Mouse (Mus musculus): ENCODE measurements around the gene Gjc1. TPM values are rescaled to one million over a fixed set of nuclear protein-coding genes. Genes with fewer than 3 reads are reported as not detected.

The Gjc1 gene
- 1.4 and 1.6 TPM in 2 replicates for polyA plus RNA-seq (2015; fragmentation: Nextera tagmentation; extraction: Ambion mirVana)

- Histone ChIP-seq H3K36me3 (replicated peaks) (no peaks in the 10 kb centered on the region), H3K4me3 (replicated peaks) (peak within 1 kb of the TSS; percentile 51), H3K4me1 (replicated peaks) (peaks cover 11% of the 10 kb centered on the region), H3K27ac (replicated peaks) (no peak within 1 kb of the TSS), H3K9me3 (replicated peaks) (no peaks in the 10 kb centered on the region), H3K4me2 (peak within 1 kb of the TSS; percentile 69), H3K9ac (no peak within 1 kb of the TSS), H3K27me3 (peaks cover 84% of the 10 kb centered on the region)
- WGBS (ENCODE audit: insufficient replicate concordance), result under 1% methylated on average over 83 of the region's 97 CpGs
- ATAC-seq (ENCODE audit: insufficient read depth), result no peak
These were observed at the start of gene Gjc1 for GRCm38 (mm10) chr11:102819021-102819782. TSS of gene Gjc1 (minus strand) at chr11:102819700.

GRCm38 (mm10) chr11:102864272-102864671 is 44.8 kb upstream of the Gjc1 start:
- no peak overlapping the region for H3K27ac ChIP-seq (replicated peaks)
- no peak overlapping the region for H3K4me2 ChIP-seq
- H3K36me3 ChIP-seq (replicated peaks), result peaks cover 97% of the 10 kb centered on the region
- no peak overlapping the region for H3K9ac ChIP-seq
- H3K4me3 ChIP-seq (replicated peaks), result no peak overlapping the region
- H3K27me3 ChIP-seq, result no peaks in the 10 kb centered on the region
- WGBS (ENCODE audit: insufficient replicate concordance), result 47% methylated on average over 4 of the region's 4 CpGs
- H3K4me1 ChIP-seq (replicated peaks), result no peaks in the 10 kb centered on the region
- no peaks in the 10 kb centered on the region for H3K9me3 ChIP-seq (replicated peaks)
- no peak for ATAC-seq (ENCODE audit: insufficient read depth)

- no peak overlapping the region for H3K9ac ChIP-seq
- ATAC-seq (ENCODE audit: insufficient read depth), result no peak
- H3K4me3 ChIP-seq (replicated peaks), result no peak overlapping the region
- H3K4me1 ChIP-seq (replicated peaks), result no peaks in the 10 kb centered on the region
- H3K9me3 ChIP-seq (replicated peaks), result no peaks in the 10 kb centered on the region
- H3K4me2 ChIP-seq, result no peak overlapping the region
- H3K36me3 ChIP-seq (replicated peaks), result peaks cover 99% of the 10 kb centered on the region
- no peaks in the 10 kb centered on the region for H3K27me3 ChIP-seq
- H3K27ac ChIP-seq (replicated peaks), result no peak overlapping the region
- 88% methylated on average over 8 of the region's 8 CpGs for whole genome bisulfite sequencing (ENCODE audit: insufficient replicate concordance)
These were observed 40.4 kb upstream of the Gjc1 start for GRCm38 (mm10) chr11:102859933-102860332.

- H3K36me3 ChIP-seq (replicated peaks), result peaks cover 99% of the 10 kb centered on the region
- 89% methylated on average over 11 of the region's 11 CpGs for WGBS (ENCODE audit: insufficient replicate concordance)
- no peaks in the 10 kb centered on the region for H3K9me3 ChIP-seq (replicated peaks)
- H3K9ac ChIP-seq, result no peak overlapping the region
- H3K4me2 ChIP-seq, result no peak overlapping the region
- H3K4me3 ChIP-seq (replicated peaks), result no peak overlapping the region
- ATAC-seq (ENCODE audit: insufficient read depth), result no peak
- H3K27me3 ChIP-seq, result no peaks in the 10 kb centered on the region
- no peaks in the 10 kb centered on the region for H3K4me1 ChIP-seq (replicated peaks)
- no peak overlapping the region for H3K27ac ChIP-seq (replicated peaks)
These were observed 39.5 kb upstream of the Gjc1 start for GRCm38 (mm10) chr11:102858951-102859350.

GRCm38 (mm10) chr11:102855941-102856340 is 36.4 kb upstream of the Gjc1 start:
- peaks cover 98% of the 10 kb centered on the region for H3K36me3 ChIP-seq (replicated peaks)
- H3K4me2 ChIP-seq, result no peak overlapping the region
- no peak overlapping the region for H3K4me3 ChIP-seq (replicated peaks)
- no peak for ATAC-seq (ENCODE audit: insufficient read depth)
- H3K9ac ChIP-seq, result no peak overlapping the region
- no peaks in the 10 kb centered on the region for H3K27me3 ChIP-seq
- no peaks in the 10 kb centered on the region for H3K9me3 ChIP-seq (replicated peaks)
- 71% methylated on average over 6 of the region's 6 CpGs for WGBS (ENCODE audit: insufficient replicate concordance)
- H3K4me1 ChIP-seq (replicated peaks), result no peaks in the 10 kb centered on the region
- H3K27ac ChIP-seq (replicated peaks), result no peak overlapping the region

GRCm38 (mm10) chr11:102853760-102854159 is 34.3 kb upstream of the Gjc1 start:
- Histone ChIP-seq H3K9ac (no peak overlapping the region), H3K36me3 (replicated peaks) (peaks cover 98% of the 10 kb centered on the region), H3K4me1 (replicated peaks) (no peaks in the 10 kb centered on the region), H3K9me3 (replicated peaks) (no peaks in the 10 kb centered on the region), H3K27ac (replicated peaks) (no peak overlapping the region), H3K4me2 (no peak overlapping the region), H3K27me3 (no peaks in the 10 kb centered on the region), H3K4me3 (replicated peaks) (no peak overlapping the region)
- ATAC-seq (ENCODE audit: insufficient read depth), result no peak

- H3K9ac ChIP-seq, result no peak overlapping the region
- H3K9me3 ChIP-seq (replicated peaks), result no peaks in the 10 kb centered on the region
- ATAC-seq (ENCODE audit: insufficient read depth), result no peak
- H3K36me3 ChIP-seq (replicated peaks), result peaks cover 98% of the 10 kb centered on the region
- H3K4me1 ChIP-seq (replicated peaks), result no peaks in the 10 kb centered on the region
- 59% methylated on average over 5 of the region's 5 CpGs for WGBS (ENCODE audit: insufficient replicate concordance)
- no peak overlapping the region for H3K4me3 ChIP-seq (replicated peaks)
- no peaks in the 10 kb centered on the region for H3K27me3 ChIP-seq
- no peak overlapping the region for H3K27ac ChIP-seq (replicated peaks)
- no peak overlapping the region for H3K4me2 ChIP-seq
These were observed 32.4 kb upstream of the Gjc1 start for GRCm38 (mm10) chr11:102851883-102852282.

- Histone ChIP-seq H3K4me1 (replicated peaks) (no peaks in the 10 kb centered on the region), H3K9me3 (replicated peaks) (no peaks in the 10 kb centered on the region), H3K4me3 (replicated peaks) (no peak overlapping the region), H3K9ac (no peak overlapping the region), H3K27me3 (no peaks in the 10 kb centered on the region), H3K4me2 (no peak overlapping the region), H3K36me3 (replicated peaks) (peaks cover 100% of the 10 kb centered on the region), H3K27ac (replicated peaks) (no peak overlapping the region)
- WGBS (ENCODE audit: insufficient replicate concordance), result 83% methylated on average over 10 of the region's 10 CpGs
- ATAC-seq (ENCODE audit: insufficient read depth), result no peak
These were observed 26.4 kb upstream of the Gjc1 start for GRCm38 (mm10) chr11:102845926-102846325.

GRCm38 (mm10) chr11:102838616-102839150 is 19.2 kb upstream of the Gjc1 start:
- Histone ChIP-seq H3K4me3 (replicated peaks) (no peak overlapping the region), H3K27me3 (no peaks in the 10 kb centered on the region; the same call in 1 of the 2 replicates), H3K4me1 (replicated peaks) (no peaks in the 10 kb centered on the region), H3K9ac (no peak overlapping the region), H3K9me3 (replicated peaks) (no peaks in the 10 kb centered on the region), H3K4me2 (no peak overlapping the region), H3K27ac (replicated peaks) (no peak overlapping the region), H3K36me3 (replicated peaks) (peaks cover 72% of the 10 kb centered on the region)
- ATAC-seq (ENCODE audit: insufficient read depth), result no peak
- WGBS (ENCODE audit: insufficient replicate concordance), result 82% methylated on average over 9 of the region's 9 CpGs

GRCm38 (mm10) chr11:102838126-102838525 is 18.6 kb upstream of the Gjc1 start:
- ATAC-seq (ENCODE audit: insufficient read depth), result no peak
- no peak overlapping the region for H3K4me2 ChIP-seq
- H3K36me3 ChIP-seq (replicated peaks), result peaks cover 67% of the 10 kb centered on the region
- no peaks in the 10 kb centered on the region for H3K9me3 ChIP-seq (replicated peaks)
- H3K27me3 ChIP-seq, result no peaks in the 10 kb centered on the region; the same call in 1 of the 2 replicates
- no peak overlapping the region for H3K27ac ChIP-seq (replicated peaks)
- H3K4me3 ChIP-seq (replicated peaks), result no peak overlapping the region
- 81% methylated on average over 2 of the region's 2 CpGs for WGBS (ENCODE audit: insufficient replicate concordance)
- H3K9ac ChIP-seq, result no peak overlapping the region
- no peaks in the 10 kb centered on the region for H3K4me1 ChIP-seq (replicated peaks)

- WGBS (ENCODE audit: insufficient replicate concordance), result 68% methylated on average over 1 of the region's 1 CpGs
- no peak overlapping the region for H3K4me3 ChIP-seq (replicated peaks)
- peaks cover 59% of the 10 kb centered on the region for H3K36me3 ChIP-seq (replicated peaks)
- no peaks in the 10 kb centered on the region; the same call in 1 of the 2 replicates for H3K27me3 ChIP-seq
- no peak overlapping the region for H3K4me2 ChIP-seq
- H3K27ac ChIP-seq (replicated peaks), result no peak overlapping the region
- no peaks in the 10 kb centered on the region for H3K4me1 ChIP-seq (replicated peaks)
- H3K9me3 ChIP-seq (replicated peaks), result no peaks in the 10 kb centered on the region
- ATAC-seq (ENCODE audit: insufficient read depth), result no peak
- no peak overlapping the region for H3K9ac ChIP-seq
These were observed 17.9 kb upstream of the Gjc1 start for GRCm38 (mm10) chr11:102837385-102837784.

All from liver, embryonic 15.5 days (tissue).